Mouse (Mus musculus) testis, adult 2 months (tissue): ENCODE data around the gene Bik. TPM values are rescaled to one million over a fixed set of nuclear protein-coding genes. Genes with fewer than 3 reads are reported as not detected.
A peak's percentile ranks its signal among the peaks of the same experiment; 100 is the strongest.

Source experiments
- H3K27ac ChIP-seq: fragments of 200-500 bp; 2 replicates; pipeline ENCODE4 v1.5.1; 2012; ENCODE audit warnings: low read depth, low read length; ENCODE audit not compliant: control insufficient read depth, insufficient read depth
- H3K27me3 ChIP-seq: fragments of 200-500 bp; 2 replicates; pipeline ENCODE4 v1.6.1; 2012; ENCODE audit warnings: mild to moderate bottlenecking, low read length, moderate library complexity; ENCODE audit not compliant: control insufficient read depth, insufficient read depth
- H3K36me3 ChIP-seq: fragments of 200-500 bp; 2 replicates; pipeline ENCODE4 v1.6.1; 2012; ENCODE audit warnings: mild to moderate bottlenecking, low read length; ENCODE audit not compliant: control insufficient read depth, insufficient read depth
- H3K4me1 ChIP-seq: fragments of 200-500 bp; 2 replicates; pipeline ENCODE4 v1.6.1; 2012; ENCODE audit warnings: low read length; ENCODE audit not compliant: control insufficient read depth, insufficient read depth
- H3K4me3 ChIP-seq: fragments of 200-500 bp; 2 replicates; pipeline ENCODE4 v1.5.1; 2012; ENCODE audit warnings: low read depth, mild to moderate bottlenecking, low read length, moderate library complexity, mixed read lengths; ENCODE audit not compliant: control insufficient read depth
- CTCF ChIP-seq: fragments of 200-500 bp; IDR thresholded peaks from 2 replicates; pipeline ENCODE4 v1.5.1; 2012; ENCODE audit warnings: low read depth, mild to moderate bottlenecking, inconsistent platforms, low read length, moderate library complexity; ENCODE audit not compliant: control insufficient read depth, insufficient read depth, insufficient replicate concordance
- POLR2A ChIP-seq: fragments of 200-500 bp; IDR thresholded peaks from 2 replicates; pipeline ENCODE4 v1.6.1; 2012; ENCODE audit warnings: low read depth, mild to moderate bottlenecking, inconsistent platforms, low read length, moderate library complexity; ENCODE audit not compliant: control insufficient read depth
- polyA plus RNA-seq: library from polyadenylated mRNA; depleted of rRNA; stranded (reverse); fragments of >200 nt; gene quantifications from 2 replicates; pipeline ENCODE4 v1.2.3, GENCODE M21; 2012

Gene Bik
- polyA plus RNA-seq, 1 experiment: 11.0 TPM

DNA sequence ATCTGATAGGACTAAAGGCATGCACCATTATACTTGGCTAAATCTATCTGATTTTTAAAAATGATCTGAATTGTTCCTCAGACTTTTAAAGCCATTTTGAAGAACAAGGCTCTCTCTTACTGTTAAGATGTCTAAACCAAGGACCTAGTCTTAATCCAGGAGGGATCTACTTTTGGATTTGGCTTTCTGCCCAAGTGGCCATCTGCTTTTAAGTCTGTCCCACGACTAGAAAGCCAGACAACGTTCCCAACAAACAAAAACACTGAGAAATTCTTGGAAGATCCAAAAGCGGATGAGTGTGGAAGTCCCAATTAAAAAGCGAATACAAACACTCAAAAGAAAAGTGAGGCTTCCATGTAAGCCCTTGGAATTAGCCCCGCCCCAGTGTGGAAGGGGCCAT lies 11.6 kb upstream of the Bik start:
- Histone ChIP-seq H3K4me3 (no peak overlapping the region), H3K27ac (no peak overlapping the region), H3K27me3 (no peaks in the 10 kb centered on the region), H3K4me1 (peaks cover 8% of the 10 kb centered on the region), H3K36me3 (no peaks in the 10 kb centered on the region)
- TF ChIP-seq CTCF (no peak), POLR2A (no peak)

DNA sequence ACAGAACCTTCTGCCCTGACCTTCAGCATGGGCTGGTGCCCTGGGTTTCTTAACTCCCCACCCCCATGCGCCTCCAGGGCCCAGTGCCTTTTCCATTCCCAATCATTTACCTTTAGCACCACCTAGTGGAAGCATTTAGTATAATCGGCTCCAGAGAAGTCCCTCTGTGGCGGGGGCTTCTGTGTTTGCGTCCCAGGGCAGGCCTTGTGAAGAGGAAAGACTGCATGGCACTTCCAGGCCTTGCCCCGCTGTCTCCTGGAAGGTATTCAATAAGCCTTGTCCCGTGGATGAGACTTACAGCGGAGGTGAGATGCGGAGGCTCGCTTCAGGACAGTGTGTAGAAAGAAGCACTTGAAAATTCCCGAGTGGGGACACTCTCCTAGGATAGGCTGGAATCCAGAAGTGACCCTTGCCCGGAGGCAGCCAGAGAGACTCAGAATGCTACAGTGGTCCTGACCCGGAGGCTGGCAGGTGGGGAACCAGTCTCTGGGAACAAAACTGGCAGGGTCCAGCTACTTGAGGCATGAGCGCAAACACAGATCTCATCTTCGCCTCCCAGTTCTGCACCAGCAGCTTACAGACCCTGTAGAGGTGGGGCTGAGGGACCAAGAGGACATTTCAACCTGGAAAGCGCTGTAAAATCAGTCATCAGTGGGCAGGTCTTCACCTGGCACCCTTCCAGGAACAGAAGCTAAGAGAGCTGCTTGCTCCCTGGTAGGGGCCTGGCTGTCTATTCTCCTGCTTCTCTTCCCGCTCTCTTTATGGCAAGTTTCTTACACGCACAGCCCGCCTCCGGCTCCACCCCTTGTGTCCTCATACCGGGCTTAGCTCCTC lies 8.2 kb upstream of the Bik start:
- Histone ChIP-seq H3K27me3 (no peaks in the 10 kb centered on the region), H3K27ac (no peak overlapping the region), H3K36me3 (no peaks in the 10 kb centered on the region), H3K4me1 (peaks cover 5% of the 10 kb centered on the region), H3K4me3 (peak overlapping the region; percentile 41; the same call in 1 of the 2 replicates)
- TF ChIP-seq CTCF (peak; percentile 47; the same call in 1 of the 2 replicates), POLR2A (no peak)

GRCm38 (mm10) chr15:83520861-83521382 lies 5.7 kb upstream of the Bik start:
- no peak overlapping the region for H3K27ac ChIP-seq
- H3K4me1 ChIP-seq: peaks cover 5% of the 10 kb centered on the region
- no peaks in the 10 kb centered on the region for H3K36me3 ChIP-seq
- no peaks in the 10 kb centered on the region for H3K27me3 ChIP-seq
- H3K4me3 ChIP-seq: no peak overlapping the region
- TF ChIP-seq POLR2A (no peak), CTCF (no peak)

- no peaks in the 10 kb centered on the region for H3K36me3 ChIP-seq
- H3K4me1 ChIP-seq: peaks cover 12% of the 10 kb centered on the region
- TF ChIP-seq CTCF: no peak
- no peak for TF ChIP-seq POLR2A
- H3K27me3 ChIP-seq: no peaks in the 10 kb centered on the region
- H3K4me3 ChIP-seq: no peak overlapping the region
- no peak overlapping the region for H3K27ac ChIP-seq
Measured at GRCm38 (mm10) chr15:83523196-83523595, 3.5 kb upstream of the Bik start.

DNA sequence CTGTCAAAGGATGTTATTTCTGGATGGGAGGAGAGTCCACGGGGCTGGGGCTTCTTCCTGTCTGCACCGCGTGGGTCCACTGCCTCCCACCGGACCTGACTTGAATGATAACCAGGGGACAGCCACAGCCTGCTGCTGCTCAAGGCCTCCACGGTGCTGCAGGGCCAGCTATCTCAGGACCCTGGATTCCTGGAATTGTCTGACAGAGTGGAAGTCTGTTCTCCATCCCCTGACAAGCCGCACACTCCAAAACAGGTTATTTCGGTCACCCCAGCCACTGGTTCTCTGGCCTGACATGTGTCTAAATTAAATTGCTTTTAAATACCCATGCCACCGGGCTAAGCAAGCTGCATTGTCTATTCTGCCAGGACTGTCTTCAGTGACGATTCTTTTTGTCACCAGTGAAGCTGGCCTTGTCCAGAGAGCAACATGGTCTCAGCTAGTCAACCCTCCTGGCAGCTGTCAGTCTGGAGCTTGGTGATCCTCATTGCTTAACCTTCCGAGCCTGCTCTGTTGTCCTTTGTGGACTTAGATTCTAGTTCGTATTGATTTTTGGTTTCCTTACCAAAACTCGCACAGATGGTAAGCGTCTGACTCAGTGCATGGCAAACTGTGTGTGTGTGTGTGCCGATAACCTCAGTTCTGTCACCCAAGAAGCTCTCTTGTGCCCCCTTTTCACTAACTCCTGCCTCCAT lies 2.9 kb upstream of the Bik start:
- Histone ChIP-seq H3K27ac (no peak overlapping the region), H3K4me3 (no peak overlapping the region), H3K27me3 (no peaks in the 10 kb centered on the region), H3K36me3 (no peaks in the 10 kb centered on the region), H3K4me1 (peaks cover 10% of the 10 kb centered on the region)
- TF ChIP-seq POLR2A (no peak), CTCF (no peak)

DNA sequence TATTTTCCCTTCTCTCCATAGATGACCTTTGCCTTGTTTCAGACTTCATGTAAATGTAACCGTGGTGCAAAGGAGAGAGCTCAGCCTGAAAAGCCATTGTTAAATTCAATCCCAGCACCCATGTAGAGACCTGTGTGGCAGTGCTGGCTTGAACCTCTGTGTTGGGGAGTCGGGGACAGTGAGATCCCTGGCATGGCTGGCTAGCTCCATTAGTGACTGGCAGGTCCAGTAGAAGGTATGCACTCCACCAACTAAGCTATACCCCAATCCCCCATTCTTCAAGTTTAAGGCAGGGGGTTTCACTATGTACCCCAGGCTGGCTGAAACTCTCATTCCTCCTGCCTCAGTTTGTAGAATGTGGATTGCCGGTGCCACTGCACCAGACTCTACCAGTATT lies 2.3 kb upstream of the Bik start:
- Histone ChIP-seq H3K27ac (no peak overlapping the region), H3K4me1 (peaks cover 10% of the 10 kb centered on the region), H3K4me3 (no peak overlapping the region), H3K27me3 (no peaks in the 10 kb centered on the region), H3K36me3 (no peaks in the 10 kb centered on the region)
- TF ChIP-seq POLR2A (no peak), CTCF (no peak)

DNA sequence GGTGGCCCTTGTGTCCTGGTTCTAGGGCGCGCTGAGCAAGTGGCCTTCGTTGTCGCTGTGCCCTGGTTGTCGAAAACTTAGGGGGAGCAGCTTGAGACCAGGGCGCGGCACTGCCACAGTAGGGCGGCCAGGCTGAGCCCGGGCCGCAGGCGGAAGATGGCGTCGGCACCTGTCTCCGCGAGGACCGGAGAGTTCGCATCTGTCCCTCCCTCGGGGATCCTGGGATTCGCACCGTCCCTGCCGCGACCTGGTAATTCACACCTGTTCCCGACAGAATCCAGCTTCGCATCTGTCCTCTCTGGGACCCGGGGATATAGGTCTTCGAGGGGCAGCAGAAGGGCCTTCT lies 403 bp downstream of the Bik start:
- Histone ChIP-seq H3K4me1 (peaks cover 10% of the 10 kb centered on the region), H3K36me3 (no peaks in the 10 kb centered on the region), H3K27me3 (no peaks in the 10 kb centered on the region), H3K4me3 (peak overlapping the region; percentile 84), H3K27ac (peak overlapping the region; percentile 23; the same call in 1 of the 2 replicates)
- no peak for TF ChIP-seq CTCF
- no peak for TF ChIP-seq POLR2A
